Mouse (Mus musculus) midbrain, embryonic 12.5 days (tissue): Measurements from ENCODE around the gene Gm10134. TPM values are rescaled to one million over a fixed set of nuclear protein-coding genes. Genes with fewer than 3 reads are reported as not detected.

ENCODE experiments used
- ATAC-seq: fragments of 200-750 bp; cut with Nextera tagmentation; 2 replicates; pipeline ENCODE4 v1.8.0; 2017; ENCODE audit warnings: low read depth, moderate TSS enrichment, moderate library complexity; ENCODE audit not compliant: low FRiP score
- H3K27ac ChIP-seq: fragments of 300-500 bp; sonication (generic); replicated peaks from 2 replicates; pipeline ENCODE4 v1.5.1; 2016; ENCODE audit warnings: mild to moderate bottlenecking
- H3K27me3 ChIP-seq: fragments of 300-500 bp; sonication (generic); 2 replicates; pipeline ENCODE4 v1.6.1; 2016; ENCODE audit warnings: mild to moderate bottlenecking
- H3K36me3 ChIP-seq: fragments of 300-500 bp; sonication (generic); 2 replicates; pipeline ENCODE4 v1.6.1; 2016
- H3K4me1 ChIP-seq: fragments of 300-500 bp; sonication (generic); 2 replicates; pipeline ENCODE4 v1.6.1; 2016
- H3K4me2 ChIP-seq: fragments of 300-500 bp; sonication (generic); replicated peaks from 2 replicates; pipeline ENCODE4 v1.6.1; 2016; ENCODE audit warnings: mild to moderate bottlenecking, moderate library complexity
- H3K4me3 ChIP-seq: fragments of 300-500 bp; sonication (generic); 2 replicates; pipeline ENCODE4 v1.5.1; 2016; ENCODE audit warnings: mild to moderate bottlenecking
- H3K9ac ChIP-seq: fragments of 300-500 bp; sonication (generic); replicated peaks from 2 replicates; pipeline ENCODE4 v1.6.1; 2016; ENCODE audit warnings: mild to moderate bottlenecking, moderate library complexity
- H3K9me3 ChIP-seq: fragments of 300-500 bp; sonication (generic); 2 replicates; pipeline ENCODE4 v1.6.1; 2016; ENCODE audit warnings: mild to moderate bottlenecking
- WGBS: fragments of 180-500 bp; shearing (Covaris S2); methylation state at CpG from one replicate; pipeline ENCODE4 v1.1.7; 2016; 5-methylcytosine and 5-hydroxymethylcytosine counted together
- polyA plus RNA-seq: library from polyadenylated mRNA; unstranded; fragments of >200 nt; fragmentation: Nextera tagmentation; extraction: Ambion mirVana; gene quantifications from 2 replicates; pipeline ENCODE4 v1.2.1, GENCODE M21; 2016

Gene Gm10134
- polyA plus RNA-seq, 1 experiment from 2014 or later: 1.5 TPM

DNA sequence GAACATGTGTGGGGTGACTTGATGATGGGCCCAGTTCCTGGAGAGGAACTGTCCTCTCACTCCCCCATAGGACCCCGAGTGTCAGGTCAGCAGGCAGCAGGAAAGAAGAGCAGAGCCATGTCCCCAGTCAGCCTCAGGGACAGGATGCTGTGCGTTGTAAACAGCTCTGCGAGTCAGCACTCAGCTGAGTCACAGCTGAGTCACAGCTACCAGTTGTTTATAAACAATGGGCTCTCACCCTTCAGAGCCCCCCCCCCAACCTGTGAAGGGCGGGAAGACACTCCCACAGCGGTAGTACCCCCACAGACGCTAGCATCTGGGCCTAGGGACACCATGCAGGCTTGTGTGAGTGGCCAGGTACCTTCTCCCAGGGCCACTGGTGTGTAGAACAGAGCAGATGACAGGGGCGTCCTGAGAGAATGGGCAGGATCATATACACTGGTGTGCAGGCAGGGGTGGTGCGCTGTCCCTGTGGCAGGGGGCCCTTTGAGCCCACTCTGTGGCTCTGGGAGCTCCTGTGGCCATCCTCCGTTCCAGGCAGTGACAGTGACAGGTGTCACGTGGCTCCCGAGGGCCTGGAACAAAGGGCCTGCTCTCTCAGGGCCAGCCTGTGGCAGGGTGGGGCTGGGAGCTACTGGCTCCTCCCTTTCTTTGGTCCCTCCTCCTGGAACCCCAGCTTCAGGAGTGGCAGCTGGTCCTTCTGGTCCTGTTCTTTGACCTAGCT is 19.5 kb downstream of the Gm10134 start:
- peak overlapping the region; percentile 90 for H3K27ac ChIP-seq
- H3K4me2 ChIP-seq: peak overlapping the region; percentile 25
- H3K9ac ChIP-seq: peak overlapping the region; percentile 45
- 17% methylated on average over 11 of the region's 11 CpGs for WGBS
- H3K36me3 ChIP-seq: no peaks in the 10 kb centered on the region
- ATAC-seq: peak; percentile 88
- H3K27me3 ChIP-seq: no peaks in the 10 kb centered on the region
- peaks cover 65% of the 10 kb centered on the region for H3K4me1 ChIP-seq
- no peaks in the 10 kb centered on the region for H3K9me3 ChIP-seq
- no peak overlapping the region for H3K4me3 ChIP-seq

DNA sequence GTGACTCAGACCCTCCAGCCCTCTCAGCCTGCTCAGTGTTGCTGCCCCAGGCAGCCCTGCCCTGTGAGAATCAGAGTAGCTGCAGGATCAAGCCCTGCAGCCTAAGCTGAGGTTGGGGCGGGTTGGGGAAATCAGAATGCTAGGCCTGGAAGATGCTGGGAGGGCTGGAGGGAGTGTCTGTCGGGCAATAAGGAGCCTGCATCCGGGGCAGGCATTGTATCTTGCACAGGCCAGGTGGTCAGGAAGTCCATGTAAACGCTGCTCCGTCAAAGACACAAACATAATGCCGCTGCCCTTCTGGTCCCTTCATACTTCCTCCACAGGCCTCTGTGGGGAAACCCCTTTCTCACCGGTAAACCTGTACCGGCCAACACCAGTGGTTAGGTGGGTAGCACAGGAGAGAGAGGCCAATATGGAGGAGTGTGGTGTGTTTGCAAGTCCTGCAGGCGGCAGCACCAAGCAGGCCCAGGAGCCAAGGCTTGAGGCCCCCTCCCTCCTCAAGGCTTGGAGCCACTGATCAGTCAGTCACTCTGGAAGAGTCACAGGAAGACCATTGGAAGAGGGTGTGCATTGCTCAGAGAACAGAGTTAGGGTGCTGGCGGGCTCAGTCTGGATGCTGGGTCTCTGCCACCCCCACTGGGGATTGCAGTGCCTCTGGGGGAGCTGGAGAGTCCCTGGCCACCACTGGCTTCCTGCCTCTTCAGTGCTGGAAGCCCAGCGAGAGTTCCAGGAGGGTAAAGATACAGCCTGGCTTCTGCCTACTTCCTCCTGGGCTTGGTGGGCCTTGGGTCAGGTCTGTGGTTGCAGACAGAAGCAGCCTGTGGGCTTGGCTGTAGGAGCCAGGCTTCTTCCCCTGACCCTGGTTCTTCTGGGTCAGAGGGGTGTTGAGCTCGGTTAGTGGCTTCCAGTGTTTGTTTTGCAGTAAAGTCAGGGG is 20.3 kb downstream of the Gm10134 start:
- Histone ChIP-seq H3K27me3 (no peaks in the 10 kb centered on the region), H3K4me2 (peak overlapping the region; percentile 25), H3K9me3 (no peaks in the 10 kb centered on the region), H3K36me3 (no peaks in the 10 kb centered on the region), H3K4me1 (peaks cover 68% of the 10 kb centered on the region), H3K27ac (peak overlapping the region; percentile 90), H3K9ac (peak overlapping the region; percentile 45), H3K4me3 (no peak overlapping the region)
- ATAC-seq: peak; percentile 28; the same call in 1 of the 2 replicates
- WGBS: 41% methylated on average over 11 of the region's 12 CpGs

DNA sequence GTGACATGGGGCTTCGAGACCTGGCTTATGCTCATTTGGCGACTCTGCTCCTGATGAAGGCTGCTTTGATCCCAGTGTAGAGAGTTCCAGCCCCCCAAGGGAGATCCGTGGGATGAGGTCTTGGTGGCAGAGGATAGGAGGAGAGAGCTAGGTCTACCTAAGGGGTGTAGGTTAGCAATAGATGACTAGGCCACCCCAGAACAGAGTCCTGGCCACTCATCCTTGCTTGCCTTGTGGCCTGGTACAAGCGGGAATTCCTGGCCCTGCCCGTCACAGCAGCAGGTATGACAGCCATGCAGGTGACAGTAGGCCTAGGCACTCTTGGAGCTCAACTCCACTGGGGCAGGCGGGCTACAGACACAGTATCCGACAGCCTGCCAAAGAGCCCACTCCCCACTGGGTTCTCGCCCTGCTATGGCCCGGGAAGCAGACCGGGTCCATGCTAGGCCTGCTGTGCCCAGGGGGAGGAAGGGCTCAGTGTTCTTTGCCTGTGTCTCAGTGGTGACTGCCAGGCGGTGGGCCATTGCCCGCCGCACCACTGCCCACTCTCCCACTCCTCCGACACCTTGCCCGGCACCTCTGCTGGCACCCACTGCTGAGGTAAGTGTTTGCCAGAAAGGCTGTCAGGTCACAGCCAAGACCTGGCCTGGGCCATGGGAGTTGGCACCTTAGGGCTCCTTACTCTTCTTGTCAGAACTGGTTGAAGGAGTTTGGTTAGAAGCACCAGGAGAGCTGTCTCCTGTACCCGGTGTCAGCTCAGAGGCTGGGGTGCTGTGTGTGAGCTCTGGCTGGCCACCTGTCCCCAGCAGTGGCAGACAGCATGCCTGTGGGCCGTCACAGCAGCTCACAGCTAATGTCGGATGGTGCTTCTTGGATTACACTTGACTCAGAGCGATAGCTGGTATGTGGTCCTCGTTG is 21.8 kb downstream of the Gm10134 start:
- peak overlapping the region; percentile 20; the same call in 1 of the 2 replicates for H3K9ac ChIP-seq
- no peak overlapping the region for H3K4me3 ChIP-seq
- no peaks in the 10 kb centered on the region for H3K27me3 ChIP-seq
- no peaks in the 10 kb centered on the region for H3K9me3 ChIP-seq
- WGBS: 87% methylated on average over 20 of the region's 20 CpGs
- H3K4me2 ChIP-seq: no peak overlapping the region
- no peak for ATAC-seq
- H3K4me1 ChIP-seq: peaks cover 82% of the 10 kb centered on the region
- H3K36me3 ChIP-seq: no peaks in the 10 kb centered on the region
- peak overlapping the region; percentile 25; the same call in 1 of the 2 replicates for H3K27ac ChIP-seq

DNA sequence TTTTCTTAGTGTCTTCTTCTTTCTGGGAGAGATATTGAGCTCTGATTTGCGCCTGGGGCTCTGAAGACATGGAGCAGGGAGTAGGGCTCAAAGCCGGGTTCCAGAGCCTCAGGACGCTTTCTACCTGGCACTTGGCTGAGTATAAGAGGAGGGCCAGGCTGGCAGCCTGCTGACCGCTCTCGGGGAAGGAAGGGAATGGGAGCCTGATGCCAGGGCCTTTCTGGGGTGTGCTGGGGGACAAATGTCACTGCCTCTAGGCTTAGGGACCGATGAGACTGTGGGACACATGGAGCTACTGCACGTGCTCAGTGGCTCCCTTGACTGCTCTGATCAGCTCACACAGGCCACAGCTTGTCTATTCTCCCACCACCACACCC is 22.4 kb downstream of the Gm10134 start:
- Histone ChIP-seq H3K27me3 (no peaks in the 10 kb centered on the region), H3K4me3 (no peak overlapping the region), H3K27ac (no peak overlapping the region), H3K36me3 (no peaks in the 10 kb centered on the region), H3K4me2 (no peak overlapping the region), H3K4me1 (peaks cover 88% of the 10 kb centered on the region), H3K9me3 (no peaks in the 10 kb centered on the region), H3K9ac (peak overlapping the region; percentile 20; the same call in 1 of the 2 replicates)
- WGBS: 90% methylated on average over 7 of the region's 7 CpGs
- no peak for ATAC-seq

DNA sequence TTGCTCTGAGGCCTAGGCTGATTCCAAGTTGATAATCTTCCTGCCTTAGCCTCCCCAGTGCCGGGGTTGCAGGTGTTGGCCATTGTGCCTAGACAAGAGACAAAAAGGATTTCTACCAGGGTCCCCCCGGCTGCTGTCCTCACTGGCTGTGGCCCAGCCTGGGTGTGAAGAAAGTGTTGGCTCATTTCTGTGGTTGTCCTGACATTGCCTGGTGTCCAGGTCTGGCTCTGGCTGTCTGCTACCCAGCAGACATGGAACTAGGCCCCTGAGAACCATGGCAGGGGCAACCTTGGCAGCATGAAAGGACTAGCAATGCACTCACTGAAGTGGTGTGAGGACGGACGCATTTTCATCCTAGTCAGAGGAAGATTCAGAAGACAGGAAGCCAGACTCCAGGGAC is 24.0 kb downstream of the Gm10134 start:
- Histone ChIP-seq H3K9me3 (no peaks in the 10 kb centered on the region), H3K27me3 (no peaks in the 10 kb centered on the region), H3K4me2 (no peak overlapping the region), H3K4me3 (no peak overlapping the region), H3K27ac (no peak overlapping the region), H3K4me1 (peaks cover 89% of the 10 kb centered on the region), H3K9ac (0 out of 2 replicates have a peak overlapping the region, but pooled peaks have one; percentile 20), H3K36me3 (no peaks in the 10 kb centered on the region)
- ATAC-seq: no peak
- WGBS: 74% methylated on average over 4 of the region's 4 CpGs

DNA sequence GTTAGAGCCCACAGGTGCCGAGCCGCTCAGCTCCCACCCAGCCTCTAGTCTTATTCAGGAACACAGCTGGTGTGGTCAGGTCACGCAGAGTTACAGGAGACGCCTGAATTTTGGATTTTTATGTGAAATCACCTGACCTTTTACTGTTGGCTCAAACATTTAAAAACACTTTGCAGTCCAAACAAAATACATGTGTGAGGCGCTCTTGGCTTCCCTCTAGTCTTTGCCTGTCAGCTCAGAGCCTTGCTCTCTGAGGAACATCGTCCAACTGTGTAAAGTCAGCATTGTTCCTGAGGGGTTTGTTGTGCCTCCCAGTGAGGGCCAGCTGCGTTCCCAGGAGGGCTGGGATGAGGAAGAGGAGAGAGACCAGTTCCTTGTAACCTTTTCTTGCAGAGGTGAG is 24.4 kb downstream of the Gm10134 start:
- ATAC-seq: no peak
- 56% methylated on average over 7 of the region's 7 CpGs for WGBS
- H3K27ac ChIP-seq: 0 out of 2 replicates have a peak overlapping the region, but pooled peaks have one; percentile 1
- no peaks in the 10 kb centered on the region for H3K36me3 ChIP-seq
- H3K4me2 ChIP-seq: no peak overlapping the region
- H3K9ac ChIP-seq: peak overlapping the region; percentile 11; the same call in 1 of the 2 replicates
- peaks cover 89% of the 10 kb centered on the region for H3K4me1 ChIP-seq
- H3K4me3 ChIP-seq: no peak overlapping the region
- no peaks in the 10 kb centered on the region for H3K27me3 ChIP-seq
- no peaks in the 10 kb centered on the region for H3K9me3 ChIP-seq

DNA sequence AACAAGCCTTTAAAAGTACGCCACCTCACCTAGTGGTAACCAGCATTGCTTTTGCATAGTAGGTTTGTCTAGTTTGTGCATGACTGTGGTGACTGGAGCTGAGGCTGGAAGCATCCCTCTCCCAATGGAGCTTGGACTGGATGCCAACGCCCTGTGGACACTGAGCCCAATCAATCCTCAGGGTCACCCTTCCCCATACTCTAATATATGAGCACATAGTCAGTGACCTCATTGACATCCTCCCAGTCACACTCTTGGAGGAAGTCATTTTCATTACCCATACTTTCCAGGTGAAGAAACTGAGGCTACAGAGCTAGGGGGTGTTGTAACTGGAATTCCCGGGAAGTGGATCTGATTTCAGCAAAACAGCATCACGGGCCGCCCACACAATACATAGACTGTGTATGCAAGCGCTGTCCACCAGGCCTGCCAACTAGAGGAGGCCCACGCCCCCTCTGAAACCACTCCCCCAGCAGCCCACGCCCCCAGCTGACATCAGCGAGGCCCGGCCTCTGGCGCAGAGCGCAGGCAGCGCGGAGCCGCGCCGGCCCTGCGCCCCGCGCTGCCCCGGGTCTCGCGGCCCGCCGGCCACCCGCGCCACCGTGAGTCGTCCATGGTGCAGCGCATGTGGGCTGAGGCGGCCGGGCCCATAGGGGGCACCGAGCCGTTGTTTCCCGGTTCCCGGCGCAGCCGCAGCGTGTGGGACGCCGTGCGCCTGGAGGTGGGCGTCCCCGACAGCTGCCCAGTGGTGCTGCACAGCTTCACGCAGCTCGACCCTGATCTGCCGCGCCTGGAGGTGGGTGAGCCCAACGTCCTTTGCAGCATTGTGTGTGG is 27.3 kb downstream of the Gm10134 start:
- no peaks in the 10 kb centered on the region for H3K9me3 ChIP-seq
- H3K4me3 ChIP-seq: peak overlapping the region; percentile 53
- no peaks in the 10 kb centered on the region for H3K36me3 ChIP-seq
- peak overlapping the region; percentile 72 for H3K9ac ChIP-seq
- no peaks in the 10 kb centered on the region for H3K27me3 ChIP-seq
- H3K27ac ChIP-seq: peak overlapping the region; percentile 76
- peak overlapping the region; percentile 86 for H3K4me2 ChIP-seq
- 3% methylated on average over 49 of the region's 49 CpGs for WGBS
- peaks cover 94% of the 10 kb centered on the region for H3K4me1 ChIP-seq
- peak; percentile 87 for ATAC-seq

DNA sequence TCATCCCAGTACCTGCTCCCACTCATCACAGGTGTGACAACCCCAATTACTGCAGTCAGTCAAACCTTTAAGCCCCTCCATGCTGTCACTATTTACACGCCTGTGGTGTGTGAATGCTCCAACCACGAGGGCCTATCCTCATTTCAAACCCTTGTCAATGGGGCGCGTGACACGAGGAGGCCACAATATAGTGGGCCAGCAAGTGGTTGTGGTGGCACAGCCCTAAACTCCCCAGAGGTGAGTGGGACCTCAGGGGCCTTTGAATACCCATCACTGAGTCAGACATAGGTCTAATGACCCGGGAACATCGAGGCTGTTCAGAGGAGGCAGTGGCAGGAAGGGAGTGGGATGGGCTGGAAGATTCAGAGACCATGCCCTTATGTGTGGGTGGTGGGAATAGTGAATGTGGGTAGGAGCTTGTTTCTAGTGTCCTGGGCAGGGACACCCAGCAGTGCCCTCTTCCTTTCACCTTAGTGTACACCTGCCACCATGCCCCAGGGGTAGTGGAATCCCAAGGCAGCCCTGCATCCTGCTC is 28.1 kb downstream of the Gm10134 start:
- no peaks in the 10 kb centered on the region for H3K9me3 ChIP-seq
- 0 out of 2 replicates have a peak, but pooled peaks have one; percentile 3 for ATAC-seq
- no peaks in the 10 kb centered on the region for H3K36me3 ChIP-seq
- peak overlapping the region; percentile 86 for H3K4me2 ChIP-seq
- H3K27me3 ChIP-seq: no peaks in the 10 kb centered on the region
- 67% methylated on average over 7 of the region's 7 CpGs for WGBS
- peaks cover 95% of the 10 kb centered on the region for H3K4me1 ChIP-seq
- peak overlapping the region; percentile 72 for H3K9ac ChIP-seq
- H3K27ac ChIP-seq: peak overlapping the region; percentile 76
- H3K4me3 ChIP-seq: peak overlapping the region; percentile 53

DNA sequence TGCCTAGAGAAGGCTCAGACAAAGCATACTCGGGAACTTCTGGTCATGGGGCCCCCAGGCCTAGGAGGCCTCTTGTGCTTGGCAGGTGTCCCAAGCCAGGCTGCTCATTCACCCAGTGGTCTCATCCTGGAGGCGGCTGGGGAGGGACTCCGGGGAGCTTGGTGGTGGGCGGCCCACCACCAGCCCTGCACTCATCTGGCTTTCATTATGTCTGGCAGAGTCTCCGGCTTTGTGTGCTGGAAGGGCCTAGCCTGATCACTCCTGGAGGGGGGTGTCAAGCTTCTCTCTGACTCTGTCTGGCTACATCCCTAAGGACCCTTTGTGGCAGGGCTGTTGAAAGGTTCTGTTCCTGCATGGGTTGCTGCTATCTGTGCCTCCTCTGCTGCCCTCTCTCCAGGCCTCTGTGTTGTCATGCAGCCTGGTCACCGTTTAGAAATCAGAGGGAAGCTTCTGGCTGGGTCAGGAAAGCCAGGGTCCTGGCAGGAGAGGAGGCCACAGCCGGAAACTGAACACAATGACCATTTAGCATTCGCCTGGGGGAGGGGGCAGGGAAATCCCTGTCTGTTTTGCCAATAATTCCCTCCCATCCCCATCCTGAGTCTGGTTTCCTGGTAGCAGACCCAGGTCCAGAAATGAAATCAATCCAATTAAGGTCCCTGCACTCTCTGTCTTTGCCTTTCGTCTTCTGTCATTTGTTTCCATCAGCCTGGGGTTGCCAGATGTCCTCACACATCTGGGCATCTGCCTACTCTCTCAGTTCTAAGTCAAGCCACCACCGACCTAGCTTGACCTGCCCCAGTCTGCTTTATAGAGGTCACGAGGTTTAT is 28.8 kb downstream of the Gm10134 start:
- Histone ChIP-seq H3K4me1 (peaks cover 96% of the 10 kb centered on the region), H3K9ac (peak overlapping the region; percentile 72), H3K27me3 (no peaks in the 10 kb centered on the region), H3K9me3 (no peaks in the 10 kb centered on the region), H3K36me3 (no peaks in the 10 kb centered on the region), H3K27ac (peak overlapping the region; percentile 76), H3K4me2 (peak overlapping the region; percentile 86), H3K4me3 (peak overlapping the region; percentile 19)
- no peak for ATAC-seq
- WGBS: 31% methylated on average over 11 of the region's 11 CpGs

DNA sequence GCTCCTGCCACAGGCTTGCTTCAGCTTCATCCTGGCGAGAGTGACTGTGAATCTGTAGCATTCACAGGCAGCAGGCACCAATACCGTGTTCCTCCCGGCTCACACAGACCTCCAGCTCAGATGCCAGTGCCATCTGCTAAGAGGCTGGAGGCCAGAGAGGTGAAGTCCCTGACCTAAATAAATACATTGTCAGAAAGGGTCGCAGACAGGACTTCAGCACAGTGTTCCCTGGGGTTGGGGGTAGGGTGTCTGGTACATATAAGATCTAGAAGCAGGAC is 29.3 kb downstream of the Gm10134 start:
- WGBS: 41% methylated on average over 4 of the region's 4 CpGs
- H3K4me3 ChIP-seq: no peak overlapping the region
- H3K36me3 ChIP-seq: 0 out of 2 replicates have a peak, but pooled peaks cover under 1% of the 10 kb centered on the region
- H3K27ac ChIP-seq: peak overlapping the region; percentile 76
- peaks cover 96% of the 10 kb centered on the region for H3K4me1 ChIP-seq
- peak overlapping the region; percentile 72; the same call in 1 of the 2 replicates for H3K9ac ChIP-seq
- no peaks in the 10 kb centered on the region for H3K9me3 ChIP-seq
- no peak for ATAC-seq
- H3K27me3 ChIP-seq: no peaks in the 10 kb centered on the region
- H3K4me2 ChIP-seq: peak overlapping the region; percentile 86
